Mouse (Mus musculus): ENCODE measurements around the gene Rpl36. TPM values are rescaled to one million over a fixed set of nuclear protein-coding genes. Genes with fewer than 3 reads are reported as not detected.

Gene Rpl36
- 3,804 and 3,914 TPM in 2 replicates for total RNA-seq (2012; rRNA removed)
- polyA plus RNA-seq (2012; ENCODE audit: insufficient read depth in 1 of 2, insufficient read length in 2 of 2, low read depth in 1 of 2, low replicate concordance in 2 of 2, missing spikeins in 1 of 2), result 1,000 to 10,000 TPM in 1 of 2 experiments, not detected in 1; 2,385 TPM

DNA sequence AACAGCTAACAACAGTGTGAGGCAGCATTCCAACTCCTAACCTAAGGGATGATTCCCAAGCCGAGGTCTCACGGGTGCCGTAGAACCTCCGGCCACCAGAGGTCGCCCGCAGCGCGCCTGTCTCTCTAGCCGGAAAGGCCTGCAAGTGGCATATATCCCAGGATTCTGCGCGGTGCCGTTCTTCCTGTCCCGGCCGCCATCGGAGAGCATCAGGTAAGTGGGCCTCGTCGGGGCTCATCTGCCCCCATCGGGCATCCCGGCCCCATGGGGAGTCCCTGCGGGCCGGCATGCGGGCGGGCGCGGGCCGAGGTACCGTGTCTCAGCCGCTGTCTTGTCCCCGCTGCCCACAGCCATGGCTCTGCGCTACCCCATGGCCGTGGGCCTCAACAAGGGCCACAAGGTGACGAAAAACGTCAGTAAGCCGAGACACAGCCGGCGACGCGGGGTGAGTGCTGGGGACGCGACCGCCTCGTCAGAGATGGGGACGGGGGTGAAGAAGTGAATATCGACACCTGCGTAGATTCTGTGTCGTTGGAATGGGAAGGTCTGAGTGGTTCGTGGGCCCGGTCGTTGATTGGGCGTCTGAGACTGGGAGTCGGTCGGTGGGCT, at the start of gene Rpl36:
Gene Rpl36 (plus strand): TSS at position 181 of the 609 bp plus-strand sequence.
- H3K27ac ChIP-seq (ENCODE audit: control insufficient read depth, low read depth, low read length), result peak within 1 kb of the TSS; percentile 78
- H3K27me3 ChIP-seq (ENCODE audit: control insufficient read depth in 1 of 2, insufficient read depth in 2 of 2, low read length in 2 of 2), result no peaks in the 10 kb centered on the region
- no peaks in the 10 kb centered on the region for H3K9me3 ChIP-seq (replicated peaks; ENCODE audit: insufficient read depth, low read length)
- no peak for TF ChIP-seq E2F4 (IDR thresholded peaks at IDR 0.05; ENCODE audit: borderline replicate concordance, low read depth, low read length)
- TF ChIP-seq USF2 (IDR thresholded peaks at IDR 0.05; ENCODE audit: borderline replicate concordance in 1 of 2, insufficient read depth in 1 of 2, low read depth in 1 of 2, low read length in 2 of 2), result no peak
- no peak for TF ChIP-seq CHD1 (IDR thresholded peaks at IDR 0.05; ENCODE audit: low read depth, low read length)
- TF ChIP-seq ELF1 (IDR thresholded peaks at IDR 0.05; ENCODE audit: low read depth, low read length), result peak; percentile 88
- peak; percentile 87 to 98 (median 91) for TF ChIP-seq CTCF (IDR thresholded peaks at IDR 0.05 in 2 of 3, conservative IDR thresholded peaks at IDR 0.05 in 1 of 3; ENCODE audit: control insufficient read depth in 1 of 3, insufficient read depth in 1 of 3, low read depth in 2 of 3, low read length in 3 of 3, poor library complexity in 1 of 3, severe bottlenecking in 1 of 3)
- peak; percentile 81; the same call in 1 of the 2 replicates for TF ChIP-seq GABPA (IDR thresholded peaks at IDR 0.05; ENCODE audit: low read depth, low read length)
- no peak for TF ChIP-seq MEF2A (IDR thresholded peaks at IDR 0.05; ENCODE audit: extremely low read depth, insufficient replicate concordance, low read depth, low read length, poor library complexity, severe bottlenecking)
- TF ChIP-seq MAX (IDR thresholded peaks at IDR 0.05; ENCODE audit: low read length), result no peak
- peak; percentile 97 for TF ChIP-seq TBP (IDR thresholded peaks at IDR 0.05; ENCODE audit: low read depth, low read length)
- peak; percentile 86 to 90 for TF ChIP-seq POLR2A (IDR thresholded peaks at IDR 0.05; ENCODE audit: control insufficient read depth in 1 of 2, insufficient read depth in 1 of 2, low read depth in 1 of 2, low read length in 2 of 2, poor library complexity in 1 of 2)
- peak; percentile 94 for TF ChIP-seq HCFC1 (IDR thresholded peaks at IDR 0.05; ENCODE audit: low read depth, low read length)
- TF ChIP-seq NRF1 (IDR thresholded peaks at IDR 0.05; ENCODE audit: insufficient read depth, low read depth, low read length, poor library complexity, severe bottlenecking), result peak; percentile 76
- TF ChIP-seq TCF12 (IDR thresholded peaks at IDR 0.05; ENCODE audit: low read depth, low read length), result peak; percentile 77
- TF ChIP-seq BHLHE40 (IDR thresholded peaks at IDR 0.05; ENCODE audit: borderline replicate concordance, low read depth, low read length), result no peak
- TF ChIP-seq UBTF (IDR thresholded peaks at IDR 0.05; ENCODE audit: borderline replicate concordance, insufficient read depth, low read depth, low read length), result no peak
- TF ChIP-seq ETS1 (IDR thresholded peaks at IDR 0.05; ENCODE audit: low read depth, low read length), result no peak
- TF ChIP-seq MAFK (IDR thresholded peaks at IDR 0.05; ENCODE audit: borderline replicate concordance, low read depth, low read length), result no peak
- peak; percentile 94 for TF ChIP-seq NELFE (IDR thresholded peaks at IDR 0.05; ENCODE audit: low read depth, low read length)
- TF ChIP-seq POLR2AphosphoS2 (IDR thresholded peaks at IDR 0.05; ENCODE audit: low read length), result peak; percentile 70; the same call in 1 of the 2 replicates
- TF ChIP-seq MXI1 (IDR thresholded peaks at IDR 0.05; ENCODE audit: low read depth, low read length), result no peak
- TF ChIP-seq GATA1 (IDR thresholded peaks at IDR 0.05; ENCODE audit: low read depth, low read length), result no peak
- TF ChIP-seq MYC (IDR thresholded peaks at IDR 0.05; ENCODE audit: low read depth, low read length), result peak; percentile 77
- no peak for TF ChIP-seq SMC3 (IDR thresholded peaks at IDR 0.05; ENCODE audit: low read depth, low read length)
- no peak for TF ChIP-seq ZNF384 (IDR thresholded peaks at IDR 0.05; ENCODE audit: low read depth, low read length)
- TF ChIP-seq EP300 (IDR thresholded peaks at IDR 0.05; ENCODE audit: low read depth in 1 of 2, low read length in 2 of 2), result no peak
- peak; percentile 90 for TF ChIP-seq SIN3A (IDR thresholded peaks at IDR 0.05; ENCODE audit: low read length)
- no peak for TF ChIP-seq MAZ (IDR thresholded peaks at IDR 0.05; ENCODE audit: low read depth, low read length)
- peak; percentile 88 for TF ChIP-seq KAT2A (conservative IDR thresholded peaks at IDR 0.05; ENCODE audit: low read depth, low read length)
- no peak for TF ChIP-seq TAL1 (IDR thresholded peaks at IDR 0.05; ENCODE audit: low read length)
- H3K9ac ChIP-seq (ENCODE audit: control insufficient read depth, low read depth, low read length, poor library complexity, severe bottlenecking), result peak within 1 kb of the TSS; percentile 77
- peaks cover 0 to 13% of the 10 kb centered on the region in 2 experiments; a peak in 2 of 4 replicates for H3K4me1 ChIP-seq (ENCODE audit: control insufficient read depth in 1 of 2, insufficient read depth in 2 of 2, low read length in 2 of 2)
- H3K79me2 ChIP-seq (ENCODE audit: control insufficient read depth, insufficient read depth, low read length, poor library complexity), result peaks cover 32% of the 10 kb centered on the region
- H3K4me3 ChIP-seq (ENCODE audit: control insufficient read depth in 1 of 2, insufficient read depth in 1 of 2, low read depth in 2 of 2, low read length in 2 of 2), result peak within 1 kb of the TSS; percentile 66 to 68
- peak; percentile 94 for DNase-seq (ENCODE audit: low read depth, low spot score)
- peaks cover 2 to 4% of the 10 kb centered on the region in 2 experiments; a peak in 3 of 4 replicates for H3K36me3 ChIP-seq (ENCODE audit: control insufficient read depth in 1 of 2, insufficient read depth in 2 of 2, low read length in 2 of 2)

Data from MEL (cell line).